Mouse (Mus musculus): Measurements from ENCODE around the gene Jph4. TPM values are rescaled to one million over a fixed set of nuclear protein-coding genes. Genes with fewer than 3 reads are reported as not detected.

Jph4 gene
- total and polyA plus RNA-seq, 3 experiments, result not detected

DNA sequence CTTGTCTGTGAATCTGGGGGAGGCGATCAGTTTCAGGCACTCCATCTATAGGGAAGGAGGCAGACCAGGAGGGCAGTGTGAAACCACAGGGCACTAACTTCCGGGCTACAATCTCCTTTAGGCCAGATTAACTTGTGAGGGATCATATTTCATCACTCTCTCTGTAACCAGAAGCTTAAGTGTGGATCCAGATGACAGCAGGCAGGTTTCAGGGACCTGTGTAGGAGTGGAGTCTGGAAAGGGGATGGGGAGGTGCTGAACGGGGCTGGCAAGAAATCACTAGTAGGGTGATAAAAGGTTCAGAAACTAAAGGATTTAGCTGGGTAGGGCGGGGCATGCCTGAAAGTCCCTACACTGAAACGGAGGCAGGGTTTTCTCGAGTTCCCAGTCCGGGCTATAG, 11.3 kb downstream of the Jph4 start:
- Histone ChIP-seq H3K9ac (ENCODE audit: insufficient read depth, low read depth) (peak overlapping the region; percentile 79; the same call in 1 of the 2 replicates), H3K4me2 (ENCODE audit: insufficient read depth, low read depth, poor library complexity, severe bottlenecking) (peak overlapping the region; percentile 77), H3K36me3 (replicated peaks in 1 of 2; ENCODE audit: control insufficient read depth in 1 of 2, insufficient read depth in 1 of 2, low read length in 1 of 2) (peaks cover 34 to 47% of the 10 kb centered on the region in 2 experiments), H3K9me3 (replicated peaks; ENCODE audit: low read length) (no peaks in the 10 kb centered on the region), H3K4me3 (replicated peaks in 1 of 3; ENCODE audit: low read depth in 2 of 3, low read length in 2 of 3, poor library complexity in 1 of 3) (peak overlapping the region in 2 of 3 experiments; percentile 62 to 83), H3K27ac (ENCODE audit: insufficient read depth, low read depth) (no peak overlapping the region), H3K4me1 (ENCODE audit: control insufficient read depth in 1 of 2, insufficient read depth in 2 of 2) (peaks cover 6 to 31% of the 10 kb centered on the region in 2 experiments), H3K79me2 (replicated peaks; ENCODE audit: control insufficient read depth, extremely low read depth, insufficient read depth, poor library complexity, severe bottlenecking) (no peaks in the 10 kb centered on the region), H3K27me3 (replicated peaks) (peaks cover 8% of the 10 kb centered on the region)
- dilution Hi-C loops (cut with MboI; ENCODE audit: extremely low pct_ligation_motif_present, extremely low pct_unique_long_range_greater_than_20kb, low sequenced_read_pairs) (no loop called here), in situ Hi-C loops (cut with MboI; ENCODE audit: low pct_ligation_motif_present, low pct_unique_long_range_greater_than_20kb, low sequenced_read_pairs) (no loop called here)
- TF ChIP-seq POLR2AphosphoS2 (IDR thresholded peaks at IDR 0.05; ENCODE audit: low read depth, low read length) (no peak), EP300 (IDR thresholded peaks at IDR 0.05; ENCODE audit: low read length) (no peak), ETS1 (conservative IDR thresholded peaks at IDR 0.05; ENCODE audit: low read depth, low read length) (no peak), SMC3 (IDR thresholded peaks at IDR 0.05; ENCODE audit: low read depth, low read length) (no peak), GABPA (IDR thresholded peaks at IDR 0.05; ENCODE audit: insufficient replicate concordance, low read depth, low read length) (no peak), RCOR1 (conservative IDR thresholded peaks at IDR 0.05; ENCODE audit: low read depth, low read length) (no peak), ELF1 (IDR thresholded peaks at IDR 0.05; ENCODE audit: low read depth, low read length) (no peak), TCF12 (IDR thresholded peaks at IDR 0.05; ENCODE audit: low read depth, low read length) (no peak), CHD2 (IDR thresholded peaks at IDR 0.05; ENCODE audit: low read length) (no peak), ZKSCAN1 (IDR thresholded peaks at IDR 0.05; ENCODE audit: borderline replicate concordance, low read depth, low read length) (no peak), NRF1 (IDR thresholded peaks at IDR 0.05; ENCODE audit: low read depth, low read length) (no peak), SIN3A (IDR thresholded peaks at IDR 0.05; ENCODE audit: low read length) (no peak), PAX5 (IDR thresholded peaks at IDR 0.05; ENCODE audit: low read length) (no peak), TBP (conservative IDR thresholded peaks at IDR 0.05; ENCODE audit: low read depth, low read length) (no peak)
- no peak for DNase-seq (ENCODE audit: extremely low read depth)

DNA sequence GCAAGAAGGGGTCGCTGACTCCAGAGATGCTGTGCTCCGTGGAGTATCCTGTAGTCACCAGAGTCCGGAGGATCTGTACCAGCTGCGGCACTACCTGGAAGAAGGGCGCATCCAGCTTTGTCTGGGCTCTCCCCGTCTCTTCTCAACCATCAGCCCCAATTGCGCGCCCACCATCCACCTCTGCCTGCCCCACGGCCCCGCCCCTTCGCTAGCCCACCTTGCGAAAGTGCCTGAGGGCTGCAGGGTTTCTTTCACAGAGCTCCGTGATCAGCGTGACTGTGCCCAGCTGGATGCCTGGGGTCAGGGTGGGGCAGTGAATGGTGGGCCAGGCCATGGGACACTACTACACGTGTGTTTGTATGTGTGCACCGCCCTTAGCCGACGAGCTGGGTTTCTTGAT, 12.4 kb downstream of the Jph4 start:
- no peak overlapping the region for H3K9ac ChIP-seq (ENCODE audit: insufficient read depth, low read depth)
- H3K4me2 ChIP-seq (ENCODE audit: insufficient read depth, low read depth, poor library complexity, severe bottlenecking), result no peak overlapping the region
- TF ChIP-seq E2F4 (IDR thresholded peaks at IDR 0.05; ENCODE audit: insufficient replicate concordance, low read depth, low read length), result no peak
- no peak for TF ChIP-seq EP300 (IDR thresholded peaks at IDR 0.05; ENCODE audit: low read length)
- TF ChIP-seq RCOR1 (conservative IDR thresholded peaks at IDR 0.05; ENCODE audit: low read depth, low read length), result no peak
- TF ChIP-seq IRF4 (IDR thresholded peaks at IDR 0.05; ENCODE audit: low read depth, low read length), result no peak
- TF ChIP-seq USF2 (conservative IDR thresholded peaks at IDR 0.05; ENCODE audit: low read depth, low read length), result no peak
- TF ChIP-seq JUND (conservative IDR thresholded peaks at IDR 0.05; ENCODE audit: low read depth, low read length), result no peak
- no peak for TF ChIP-seq UBTF (IDR thresholded peaks at IDR 0.05; ENCODE audit: low read depth, low read length)
- no peak for TF ChIP-seq MXI1 (IDR thresholded peaks at IDR 0.05; ENCODE audit: low read depth, low read length)
- TF ChIP-seq NELFE (IDR thresholded peaks at IDR 0.05; ENCODE audit: low read depth, low read length), result no peak
- DNase-seq (ENCODE audit: extremely low read depth), result no peak
- H3K27ac ChIP-seq (ENCODE audit: insufficient read depth, low read depth), result no peak overlapping the region
- no peak overlapping the region for H3K4me3 ChIP-seq (replicated peaks in 1 of 3; ENCODE audit: low read depth in 2 of 3, low read length in 2 of 3, poor library complexity in 1 of 3)
- peaks cover 1% of the 10 kb centered on the region for H3K27me3 ChIP-seq (replicated peaks)
- in situ Hi-C loops (cut with MboI; ENCODE audit: low pct_ligation_motif_present, low pct_unique_long_range_greater_than_20kb, low sequenced_read_pairs) (no loop called here), dilution Hi-C loops (cut with MboI; ENCODE audit: extremely low pct_ligation_motif_present, extremely low pct_unique_long_range_greater_than_20kb, low sequenced_read_pairs) (no loop called here)
- peaks cover 41 to 57% of the 10 kb centered on the region in 2 experiments for H3K36me3 ChIP-seq (replicated peaks in 1 of 2; ENCODE audit: control insufficient read depth in 1 of 2, insufficient read depth in 1 of 2, low read length in 1 of 2)
- no peaks in the 10 kb centered on the region for H3K79me2 ChIP-seq (replicated peaks; ENCODE audit: control insufficient read depth, extremely low read depth, insufficient read depth, poor library complexity, severe bottlenecking)
- peaks cover 6 to 31% of the 10 kb centered on the region in 2 experiments for H3K4me1 ChIP-seq (ENCODE audit: control insufficient read depth in 1 of 2, insufficient read depth in 2 of 2)
- no peaks in the 10 kb centered on the region for H3K9me3 ChIP-seq (replicated peaks; ENCODE audit: low read length)
